Mouse (Mus musculus): ENCODE data around the gene Gm8857.
"Not testable (repeated sequence)": the region's sequence is repeated elsewhere in the genome, so short reads cannot be mapped to it uniquely, and the experiment has no call there.

Gm8857 gene

DNA sequence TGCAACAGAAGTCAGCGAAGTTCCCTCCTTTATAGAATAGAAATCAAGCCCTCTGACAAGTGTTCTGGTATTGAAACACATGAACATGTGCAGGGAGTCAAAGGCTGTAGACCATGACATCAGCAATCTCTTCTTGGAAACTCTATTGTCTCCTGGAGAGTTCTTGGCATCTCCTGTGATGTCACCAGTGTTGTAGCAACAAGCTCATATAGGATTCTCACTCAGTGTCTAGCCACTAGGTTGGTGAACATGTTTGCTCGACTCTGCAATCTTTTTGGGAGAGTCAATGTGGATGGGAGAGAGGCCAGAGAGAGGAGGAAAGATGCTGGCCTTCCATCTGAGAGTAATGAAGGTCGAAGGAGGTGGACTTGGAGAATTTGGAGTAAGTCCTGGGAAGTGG lies at the start of gene Gm8857, which contains the start of gene Gm8871:
Gene Gm8857, plus strand, starts transcription at position 303 of the 400 bp plus-strand sequence.
Gene Gm8871, plus strand, starts transcription at position 301 of the 400 bp plus-strand sequence.
- not testable (repeated sequence) for DNase-seq (ENCODE audit: low read depth in 1 of 2, low spot score in 2 of 2)

DNA sequence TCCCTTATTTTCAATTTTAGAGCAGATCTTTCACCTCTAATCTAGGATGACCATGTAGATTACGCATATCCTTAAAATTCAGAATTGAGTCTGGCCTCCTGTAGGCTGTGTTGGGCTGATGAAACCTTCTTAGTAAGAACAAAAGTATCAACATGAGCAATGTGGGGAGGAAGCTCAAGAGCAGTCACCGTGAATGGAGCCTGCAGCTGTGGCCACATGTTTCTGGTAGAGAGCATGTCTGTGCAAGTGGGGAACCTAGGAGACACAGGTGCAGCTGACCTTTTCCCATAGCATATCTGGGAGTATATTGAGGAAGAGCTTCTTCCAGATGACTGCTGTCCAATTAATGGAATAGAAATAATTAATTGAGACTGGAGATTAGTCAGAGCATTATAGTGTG lies 5.9 kb downstream of the Gm8857 start:
- DNase-seq (ENCODE audit: low read depth in 1 of 2, low spot score in 2 of 2) = not testable (repeated sequence)

DNA sequence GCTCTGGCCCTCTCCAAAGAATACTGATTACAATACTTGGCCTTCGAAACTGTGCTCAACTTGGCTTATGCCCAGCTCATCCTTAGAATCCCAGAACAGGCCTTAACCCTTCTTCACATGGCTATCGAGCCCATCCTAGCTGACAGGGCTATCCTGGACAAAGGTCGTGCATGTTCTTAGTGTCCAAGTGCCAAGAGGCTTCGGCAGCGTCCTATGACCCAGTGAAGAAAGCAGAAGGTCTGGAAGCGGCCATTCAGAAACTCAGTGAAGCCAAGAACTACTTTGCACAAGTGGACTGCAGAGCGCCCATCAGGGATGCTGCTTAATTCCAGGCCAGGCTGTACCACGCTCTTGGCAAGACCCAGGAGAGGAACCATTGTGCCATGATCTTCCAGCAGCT lies 10.4 kb downstream of the Gm8857 start:
- not testable (repeated sequence) for DNase-seq (ENCODE audit: low read depth in 1 of 2, low spot score in 2 of 2)

All from monocyte, adult 2 months (primary cell).